Mouse (Mus musculus) embryonic facial prominence, embryonic 14.5 days (tissue): ENCODE measurements around the gene Cryzl1. TPM values are rescaled to one million over a fixed set of nuclear protein-coding genes. Genes with fewer than 3 reads are reported as not detected.

Source experiments
- ATAC-seq: fragments of 200-750 bp; cut with Nextera tagmentation; 2 replicates; pipeline ENCODE4 v1.8.0; 2017; ENCODE audit warnings: low read depth, moderate number of reproducible peaks, moderate TSS enrichment
- DNase-seq: peaks from one replicate; pipeline ENCODE4 v3.0.0-alpha.2; 2015; ENCODE audit warnings: low spot score
- H3K27ac ChIP-seq: fragments of 300-500 bp; sonication (generic); replicated peaks from 2 replicates; pipeline ENCODE4 v1.5.1; 2014; ENCODE audit warnings: low read depth, mild to moderate bottlenecking, low read length, moderate library complexity
- H3K27me3 ChIP-seq: fragments of 300-500 bp; sonication (generic); replicated peaks from 2 replicates; pipeline ENCODE4 v1.6.1; 2014; ENCODE audit warnings: low read length; ENCODE audit not compliant: control insufficient read depth, insufficient read depth
- H3K36me3 ChIP-seq: fragments of 300-500 bp; sonication (generic); 2 replicates; pipeline ENCODE4 v1.6.1; 2014; ENCODE audit warnings: low read length, mixed read lengths; ENCODE audit not compliant: control insufficient read depth, insufficient read depth
- H3K4me1 ChIP-seq: fragments of 300-500 bp; sonication (generic); 2 replicates; pipeline ENCODE4 v1.6.1; 2014; ENCODE audit warnings: antibody characterized with exemption, low read length; ENCODE audit not compliant: control insufficient read depth, insufficient read depth
- H3K4me2 ChIP-seq: fragments of 300-500 bp; sonication (generic); 2 replicates; pipeline ENCODE4 v1.6.1; 2014; ENCODE audit warnings: low read depth, mild to moderate bottlenecking, low read length, moderate library complexity, mixed read lengths
- H3K4me3 ChIP-seq: fragments of 300-500 bp; sonication (generic); 2 replicates; pipeline ENCODE4 v1.5.1; 2014; ENCODE audit warnings: low read depth, mild to moderate bottlenecking, low read length
- H3K9ac ChIP-seq: fragments of 300-500 bp; sonication (generic); 2 replicates; pipeline ENCODE4 v1.6.1; 2014; ENCODE audit warnings: low read depth, mild to moderate bottlenecking, low read length, moderate library complexity, mixed read lengths
- H3K9me3 ChIP-seq: fragments of 300-500 bp; sonication (generic); 2 replicates; pipeline ENCODE4 v1.6.1; 2016; ENCODE audit warnings: low read length; ENCODE audit not compliant: control insufficient read depth
- WGBS: fragments of 180-500 bp; shearing (Covaris S2); extraction: QIAGEN DNeasy Blood & Tissue Kit; methylation state at CpG from one replicate; pipeline ENCODE4 v1.1.7; 2014; 5-methylcytosine and 5-hydroxymethylcytosine counted together
- polyA plus RNA-seq: library from polyadenylated mRNA; unstranded; fragments of >200 nt; fragmentation: Nextera tagmentation; extraction: Ambion mirVana; gene quantifications from 2 replicates; pipeline ENCODE4 v1.2.1, GENCODE M21; 2014

The Cryzl1 gene
- polyA plus RNA-seq, 1 experiment from 2014 or later: 61.8 TPM

DNA sequence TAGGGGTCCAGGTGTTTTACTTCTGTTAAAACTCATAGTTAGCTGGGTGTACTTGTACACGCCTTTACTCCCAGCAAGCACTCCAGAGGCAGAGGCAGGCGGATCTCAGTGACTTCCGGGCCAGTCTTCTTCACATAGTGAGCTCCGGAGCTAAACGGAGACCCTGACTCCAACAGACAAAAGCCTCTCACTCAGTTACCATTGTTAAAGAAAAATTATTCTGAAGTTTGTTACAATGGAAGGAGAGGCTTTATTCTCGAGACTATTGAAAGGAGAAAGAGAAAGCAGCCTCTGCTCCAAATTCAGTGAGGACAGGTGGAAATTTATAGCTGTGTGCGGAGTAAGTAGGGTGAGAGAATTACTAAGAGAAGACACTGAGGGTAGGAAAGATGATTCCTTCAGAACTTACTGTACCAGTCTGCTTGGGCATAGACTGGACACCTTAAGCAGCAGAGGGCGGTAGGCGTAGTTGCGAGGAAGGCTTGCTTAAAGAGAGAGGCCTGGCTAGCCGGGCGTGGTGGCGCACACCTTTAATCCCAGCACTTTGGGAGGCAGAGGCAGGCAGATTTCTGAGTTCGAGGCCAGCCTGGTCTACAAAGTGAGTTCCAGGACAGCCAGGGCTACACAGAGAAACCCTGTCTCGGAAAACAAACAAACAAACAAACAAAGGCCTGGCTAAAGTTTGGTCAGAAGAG lies 36.5 kb upstream of the Cryzl1 start:
- Histone ChIP-seq H3K4me1 (peaks cover 7% of the 10 kb centered on the region; the same call in 1 of the 2 replicates), H3K27ac (no peak overlapping the region), H3K9ac (no peak overlapping the region), H3K4me3 (no peak overlapping the region), H3K9me3 (no peaks in the 10 kb centered on the region), H3K4me2 (no peak overlapping the region), H3K27me3 (no peaks in the 10 kb centered on the region), H3K36me3 (no peaks in the 10 kb centered on the region)
- DNase-seq (no peak), ATAC-seq (no peak)
- WGBS: 93% methylated on average over 15 of the region's 15 CpGs

- ATAC-seq (no peak), DNase-seq (no peak)
- Histone ChIP-seq H3K36me3 (no peaks in the 10 kb centered on the region), H3K4me1 (peaks cover 3% of the 10 kb centered on the region; the same call in 1 of the 2 replicates), H3K4me3 (no peak overlapping the region), H3K4me2 (no peak overlapping the region), H3K27ac (no peak overlapping the region), H3K9ac (no peak overlapping the region), H3K9me3 (no peaks in the 10 kb centered on the region), H3K27me3 (no peaks in the 10 kb centered on the region)
- 73% methylated on average over 6 of the region's 6 CpGs for WGBS
Measured at GRCm38 (mm10) chr16:91764414-91764813, 35.6 kb upstream of the Cryzl1 start.

DNA sequence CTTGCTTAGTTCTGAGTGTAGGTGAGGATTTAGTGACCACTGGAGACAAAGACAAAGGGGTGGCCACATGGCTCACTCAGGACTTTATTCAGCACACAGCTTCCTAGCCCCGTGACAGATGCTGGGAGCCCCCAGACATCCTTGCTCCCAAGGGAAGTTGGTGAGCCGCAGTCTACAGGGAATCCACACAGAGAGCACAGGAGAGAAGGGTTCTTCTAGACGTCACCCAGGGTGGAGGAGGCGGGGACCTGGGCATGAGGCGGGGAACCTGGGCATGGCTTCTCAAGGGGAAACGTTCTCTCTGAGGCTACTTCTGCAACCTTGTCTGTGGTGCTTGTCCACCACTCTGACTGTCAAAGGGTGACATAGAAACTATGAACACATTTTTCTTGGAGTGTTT lies 35.2 kb upstream of the Cryzl1 start:
- H3K36me3 ChIP-seq: no peaks in the 10 kb centered on the region
- H3K27me3 ChIP-seq: no peaks in the 10 kb centered on the region
- DNase-seq (no peak), ATAC-seq (peak; percentile 58; the same call in 1 of the 2 replicates)
- no peak overlapping the region for H3K9ac ChIP-seq
- H3K4me2 ChIP-seq: no peak overlapping the region
- peaks cover 3% of the 10 kb centered on the region; the same call in 1 of the 2 replicates for H3K4me1 ChIP-seq
- H3K27ac ChIP-seq: no peak overlapping the region
- no peaks in the 10 kb centered on the region for H3K9me3 ChIP-seq
- no peak overlapping the region for H3K4me3 ChIP-seq
- WGBS: 79% methylated on average over 6 of the region's 6 CpGs

- Histone ChIP-seq H3K27ac (no peak overlapping the region), H3K9ac (no peak overlapping the region), H3K4me1 (peaks cover 3% of the 10 kb centered on the region; the same call in 1 of the 2 replicates), H3K27me3 (no peaks in the 10 kb centered on the region), H3K4me2 (no peak overlapping the region), H3K9me3 (no peaks in the 10 kb centered on the region), H3K4me3 (no peak overlapping the region), H3K36me3 (no peaks in the 10 kb centered on the region)
- ATAC-seq (no peak), DNase-seq (no peak)
- WGBS: 44% methylated on average over 7 of the region's 7 CpGs
Measured at GRCm38 (mm10) chr16:91762476-91762875, 33.7 kb upstream of the Cryzl1 start.

GRCm38 (mm10) chr16:91761761-91762160 lies 33.0 kb upstream of the Cryzl1 start:
- ATAC-seq: no peak
- WGBS: 76% methylated on average over 3 of the region's 3 CpGs
- no peak overlapping the region for H3K4me3 ChIP-seq

DNA sequence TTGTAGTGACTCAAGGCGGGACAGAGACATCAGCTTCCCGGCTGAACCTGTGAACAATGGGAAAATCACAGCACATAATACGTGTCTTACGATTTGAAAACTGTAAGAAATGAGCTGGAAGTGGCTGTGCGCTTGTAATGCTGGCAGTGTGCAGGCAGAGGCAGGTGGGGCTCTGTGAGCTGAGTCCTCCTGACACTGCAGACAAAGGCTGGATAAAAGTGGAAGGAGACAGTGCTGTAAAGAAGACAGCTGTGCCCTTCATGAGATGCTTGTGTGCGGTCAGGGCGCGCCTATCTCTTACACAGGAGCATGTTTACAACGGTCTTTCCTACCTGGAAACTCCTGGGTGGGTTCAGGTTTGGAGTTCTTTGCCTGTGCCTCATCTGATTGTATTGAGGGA lies 32.4 kb upstream of the Cryzl1 start:
- H3K4me3 ChIP-seq: no peak overlapping the region
- H3K9me3 ChIP-seq: no peaks in the 10 kb centered on the region
- no peaks in the 10 kb centered on the region for H3K27me3 ChIP-seq
- no peak overlapping the region for H3K27ac ChIP-seq
- H3K4me1 ChIP-seq: peaks cover 11% of the 10 kb centered on the region; the same call in 1 of the 2 replicates
- H3K9ac ChIP-seq: no peak overlapping the region
- 80% methylated on average over 9 of the region's 9 CpGs for WGBS
- DNase-seq (no peak), ATAC-seq (peak; percentile 53; the same call in 1 of the 2 replicates)
- H3K36me3 ChIP-seq: no peaks in the 10 kb centered on the region
- no peak overlapping the region for H3K4me2 ChIP-seq

More at GRCm38 (mm10) chr16:91761761-91762160, 33.0 kb upstream of the Cryzl1 start:
- H3K27me3 ChIP-seq: no peaks in the 10 kb centered on the region
- no peak overlapping the region for H3K4me2 ChIP-seq
- H3K4me1 ChIP-seq: peaks cover 9% of the 10 kb centered on the region; the same call in 1 of the 2 replicates
- H3K27ac ChIP-seq: no peak overlapping the region
- no peak for DNase-seq
- H3K9me3 ChIP-seq: no peaks in the 10 kb centered on the region
- no peaks in the 10 kb centered on the region for H3K36me3 ChIP-seq
- no peak overlapping the region for H3K9ac ChIP-seq

GRCm38 (mm10) chr16:91754957-91755356 lies 26.2 kb upstream of the Cryzl1 start:
- Histone ChIP-seq H3K27me3 (no peaks in the 10 kb centered on the region), H3K27ac (no peak overlapping the region), H3K36me3 (no peaks in the 10 kb centered on the region), H3K4me2 (no peak overlapping the region), H3K9ac (no peak overlapping the region), H3K4me3 (no peak overlapping the region), H3K9me3 (no peaks in the 10 kb centered on the region), H3K4me1 (peaks cover 9% of the 10 kb centered on the region; the same call in 1 of the 2 replicates)
- ATAC-seq: no peak
- 84% methylated on average over 6 of the region's 6 CpGs for WGBS
- no peak for DNase-seq

GRCm38 (mm10) chr16:91753611-91754010 lies 24.8 kb upstream of the Cryzl1 start:
- Histone ChIP-seq H3K27ac (no peak overlapping the region), H3K4me3 (no peak overlapping the region), H3K9ac (no peak overlapping the region), H3K36me3 (no peaks in the 10 kb centered on the region), H3K4me2 (no peak overlapping the region), H3K27me3 (no peaks in the 10 kb centered on the region), H3K4me1 (peaks cover 9% of the 10 kb centered on the region; the same call in 1 of the 2 replicates), H3K9me3 (no peaks in the 10 kb centered on the region)
- WGBS: 83% methylated on average over 4 of the region's 4 CpGs
- ATAC-seq (no peak), DNase-seq (no peak)
